Mouse (Mus musculus) liver, embryonic 14.5 days (tissue): Measurements from ENCODE around the gene P4htm. TPM values are rescaled to one million over a fixed set of nuclear protein-coding genes. Genes with fewer than 3 reads are reported as not detected.

ENCODE experiments used
- ATAC-seq: fragments of 200-750 bp; cut with Nextera tagmentation; 2 replicates; pipeline ENCODE4 v1.8.0; 2017; ENCODE audit warnings: moderate number of reproducible peaks, mild to moderate bottlenecking, moderate library complexity; ENCODE audit not compliant: insufficient read depth
- DNase-seq, 3 experiments: peaks; one replicate each; pipeline ENCODE4 v3.0.0-alpha.2; 2012 to 2013; ENCODE audit warnings: low read depth in 3 of 3, low spot score in 3 of 3
- H3K27ac ChIP-seq: fragments of 300-500 bp; sonication (generic); 2 replicates; pipeline ENCODE4 v1.5.1; 2014; ENCODE audit warnings: moderate library complexity, mild to moderate bottlenecking, control low read depth, inconsistent platforms
- H3K27me3 ChIP-seq: fragments of 300-500 bp; sonication (generic); 2 replicates; pipeline ENCODE4 v1.6.1; 2014; ENCODE audit warnings: mild to moderate bottlenecking, low read length, moderate library complexity; ENCODE audit not compliant: control insufficient read depth, insufficient read depth
- H3K36me3 ChIP-seq: fragments of 300-500 bp; sonication (generic); replicated peaks from 2 replicates; pipeline ENCODE4 v1.6.1; 2014; ENCODE audit warnings: low read depth; ENCODE audit not compliant: control insufficient read depth, insufficient read depth
- H3K4me1 ChIP-seq, 2 experiments: fragments of 200-500 bp in 1 of 2; fragments of 300-500 bp in 1 of 2; sonication (generic) in 1 of 2; replicated peaks; 2 replicates each; pipeline ENCODE4 v1.6.1; 2012 to 2014; ENCODE audit warnings: antibody characterized with exemption in 1 of 2, inconsistent platforms in 1 of 2, low read length in 1 of 2; ENCODE audit not compliant: control insufficient read depth in 2 of 2, insufficient read depth in 2 of 2
- H3K4me2 ChIP-seq: fragments of 300-500 bp; sonication (generic); 2 replicates; pipeline ENCODE4 v1.6.1; 2014; ENCODE audit warnings: low read depth, mild to moderate bottlenecking, control low read depth, moderate library complexity
- H3K4me3 ChIP-seq, 2 experiments: fragments of 200-500 bp in 1 of 2; fragments of 300-500 bp in 1 of 2; sonication (generic) in 1 of 2; 2 replicates each; pipeline ENCODE4 v1.5.1; 2012 to 2014; ENCODE audit warnings: low read depth in 2 of 2, low read length in 2 of 2, mild to moderate bottlenecking in 2 of 2, control low read depth in 1 of 2, inconsistent platforms in 1 of 2, moderate library complexity in 1 of 2; ENCODE audit not compliant: insufficient read depth in 1 of 2
- H3K9ac ChIP-seq: fragments of 300-500 bp; sonication (generic); replicated peaks from 2 replicates; pipeline ENCODE4 v1.6.1; 2014; ENCODE audit warnings: mild to moderate bottlenecking, control low read depth, moderate library complexity
- H3K9me3 ChIP-seq: fragments of 300-500 bp; sonication (generic); 2 replicates; pipeline ENCODE4 v1.6.1; 2016; ENCODE audit warnings: low read length, mixed read lengths; ENCODE audit not compliant: control insufficient read depth
- CTCF ChIP-seq: IDR thresholded peaks from 2 replicates; pipeline ENCODE4 v1.5.1; 2016; ENCODE audit warnings: antibody characterized with exemption, low read depth, control low read depth
- EP300 ChIP-seq: IDR thresholded peaks from 2 replicates; pipeline ENCODE4 v1.6.1; 2016; ENCODE audit warnings: antibody characterized with exemption, low read depth
- WGBS: fragments of 180-500 bp; shearing (Covaris S2); extraction: QIAGEN DNeasy Blood & Tissue Kit; methylation state at CpG from one replicate; pipeline ENCODE4 v1.1.7; 2014; ENCODE audit not compliant: insufficient replicate concordance; 5-methylcytosine and 5-hydroxymethylcytosine counted together
- polyA plus RNA-seq, 2 experiments: library from polyadenylated mRNA; depleted of rRNA in 1 of 2; stranded (reverse) in 1 of 2; unstranded in 1 of 2; fragments of >200 nt; fragmentation: Nextera tagmentation in 1 of 2; extraction: Ambion mirVana in 1 of 2; gene quantifications; 2 replicates each; pipeline versions ENCODE4 v1.2.1 to v1.2.3; 2012 to 2014

The P4htm gene
- polyA plus RNA-seq, 2 experiments: 0.25 to 0.54 TPM

- 27% methylated on average over 5 of the region's 5 CpGs for WGBS
- Histone ChIP-seq H3K27ac (no peak overlapping the region), H3K27me3 (no peaks in the 10 kb centered on the region), H3K4me2 (no peak overlapping the region), H3K36me3 (peaks cover 7% of the 10 kb centered on the region), H3K9ac (no peak overlapping the region), H3K9me3 (no peaks in the 10 kb centered on the region), H3K4me1 (peaks cover 3 to 27% of the 10 kb centered on the region in 2 experiments; a peak in 3 of 4 replicates), H3K4me3 (no peak overlapping the region)
- no peak for ATAC-seq
- DNase-seq: no peak
- TF ChIP-seq EP300 (no peak), CTCF (no peak)
These were observed 34.3 kb upstream of the P4htm start for GRCm38 (mm10) chr9:108631631-108632256.

GRCm38 (mm10) chr9:108630683-108631082, 33.2 kb upstream of the P4htm start:
- no peak for TF ChIP-seq CTCF
- no peak for TF ChIP-seq EP300

GRCm38 (mm10) chr9:108628141-108628540, 30.7 kb upstream of the P4htm start:
- no peak for DNase-seq
- Histone ChIP-seq H3K27me3 (no peaks in the 10 kb centered on the region), H3K4me2 (no peak overlapping the region), H3K4me3 (no peak overlapping the region), H3K9me3 (no peaks in the 10 kb centered on the region), H3K27ac (no peak overlapping the region), H3K9ac (no peak overlapping the region), H3K36me3 (peaks cover 6% of the 10 kb centered on the region), H3K4me1 (peaks cover 0 to 21% of the 10 kb centered on the region in 2 experiments; a peak in 2 of 4 replicates)
- ATAC-seq: no peak
- TF ChIP-seq EP300: no peak
- TF ChIP-seq CTCF: no peak
- WGBS: 27% methylated on average over 4 of the region's 4 CpGs

More at GRCm38 (mm10) chr9:108630683-108631082, 33.2 kb upstream of the P4htm start:
- Histone ChIP-seq H3K36me3 (peaks cover 7% of the 10 kb centered on the region), H3K4me2 (no peak overlapping the region), H3K9ac (no peak overlapping the region), H3K27me3 (no peaks in the 10 kb centered on the region), H3K4me3 (no peak overlapping the region), H3K27ac (no peak overlapping the region), H3K9me3 (no peaks in the 10 kb centered on the region), H3K4me1 (peaks cover 3 to 25% of the 10 kb centered on the region in 2 experiments; a peak in 3 of 4 replicates)
- DNase-seq: no peak
- ATAC-seq: no peak
- WGBS: 5% methylated on average over 1 of the region's 1 CpGs

- H3K36me3 ChIP-seq: peaks cover 5% of the 10 kb centered on the region
- no peak for ATAC-seq
- H3K4me2 ChIP-seq: no peak overlapping the region
- peaks cover 0 to 12% of the 10 kb centered on the region in 2 experiments; a peak in 2 of 4 replicates for H3K4me1 ChIP-seq
- WGBS: 61% methylated on average over 2 of the region's 2 CpGs
- no peak overlapping the region for H3K9ac ChIP-seq
- H3K27me3 ChIP-seq: no peaks in the 10 kb centered on the region
- no peak overlapping the region for H3K27ac ChIP-seq
- TF ChIP-seq EP300 (no peak), CTCF (no peak)
- no peak overlapping the region for H3K4me3 ChIP-seq
- no peaks in the 10 kb centered on the region for H3K9me3 ChIP-seq
- DNase-seq: no peak
These were observed 29.0 kb upstream of the P4htm start for GRCm38 (mm10) chr9:108626498-108626897.

GRCm38 (mm10) chr9:108617301-108617700, 19.8 kb upstream of the P4htm start:
- no peaks in the 10 kb centered on the region for H3K4me1 ChIP-seq
- DNase-seq (no peak), ATAC-seq (no peak)
- no peak overlapping the region for H3K9ac ChIP-seq
- no peak overlapping the region for H3K4me2 ChIP-seq
- peaks cover 42% of the 10 kb centered on the region for H3K36me3 ChIP-seq
- H3K27me3 ChIP-seq: no peaks in the 10 kb centered on the region
- H3K27ac ChIP-seq: no peak overlapping the region
- no peak for TF ChIP-seq CTCF
- no peak for TF ChIP-seq EP300
- no peaks in the 10 kb centered on the region for H3K9me3 ChIP-seq
- WGBS: 69% methylated on average over 1 of the region's 1 CpGs
- H3K4me3 ChIP-seq: no peak overlapping the region
